Mouse (Mus musculus) E14TG2a.4 (cell line): ENCODE data around the gene Abca14.

Experiments used
- CTCF ChIP-seq: conservative IDR thresholded peaks from 2 replicates; pipeline ENCODE4 v1.5.1; 2014; ENCODE audit warnings: low read length
- POU5F1 ChIP-seq: IDR thresholded peaks from 2 replicates; pipeline ENCODE4 v1.6.1; 2014; ENCODE audit warnings: low read length, borderline replicate concordance

DNA sequence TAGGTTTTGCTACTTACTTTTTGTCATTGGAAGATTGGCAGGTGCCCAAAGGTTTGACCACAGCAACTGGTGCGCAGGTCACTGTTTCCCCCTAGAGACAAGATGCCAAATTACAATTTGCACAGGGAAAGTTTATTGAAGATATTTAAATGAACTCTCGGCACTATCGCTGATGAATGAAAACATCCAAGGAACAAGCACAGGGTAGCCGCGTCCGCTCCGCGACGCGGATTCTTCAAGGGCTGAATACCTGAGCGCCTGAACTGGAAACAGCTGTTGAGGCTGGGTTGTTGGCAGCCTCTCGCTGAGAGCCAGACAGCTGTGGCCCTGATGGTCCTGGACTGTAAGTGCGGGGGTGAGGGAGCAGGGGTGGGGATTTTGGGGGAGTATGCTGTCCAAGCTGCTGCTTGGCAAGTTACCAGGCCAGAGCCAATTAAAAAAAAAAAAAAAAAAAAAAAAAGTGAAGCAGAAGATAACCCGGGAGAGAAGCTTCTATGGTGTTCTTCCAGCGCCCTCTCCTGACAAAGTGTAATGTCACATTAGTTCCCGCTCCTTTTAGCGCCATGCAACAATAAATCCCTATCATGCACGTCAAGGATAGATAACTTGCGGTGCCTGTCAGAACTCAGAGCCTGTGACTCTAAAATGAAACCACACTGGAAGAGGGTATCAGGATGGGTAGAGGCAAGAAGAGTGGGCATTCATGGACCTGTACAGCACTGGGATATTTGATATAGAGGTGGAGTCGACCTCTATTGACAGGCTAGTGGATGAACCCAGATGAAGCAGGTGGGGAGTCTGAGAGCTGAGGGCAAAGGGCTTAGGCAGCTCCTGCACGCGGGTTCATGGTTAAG, 123.7 kb downstream of the Abca14 start:
- TF ChIP-seq CTCF = peak; percentile 59
- no peak for TF ChIP-seq POU5F1
